Mouse (Mus musculus) embryonic facial prominence, embryonic 12.5 days (tissue): ENCODE measurements around the gene Gbp3. TPM values are rescaled to one million over a fixed set of nuclear protein-coding genes. Genes with fewer than 3 reads are reported as not detected.

Experiments used
- ATAC-seq: fragments of 200-750 bp; cut with Nextera tagmentation; 2 replicates; pipeline ENCODE4 v1.8.0; 2017; ENCODE audit not compliant: insufficient number of reproducible peaks, insufficient read depth, low FRiP score, low TSS enrichment
- H3K27ac ChIP-seq: fragments of 300-500 bp; sonication (generic); 2 replicates; pipeline ENCODE4 v1.5.1; 2016; ENCODE audit warnings: mild to moderate bottlenecking
- H3K27me3 ChIP-seq: fragments of 300-500 bp; sonication (generic); 2 replicates; pipeline ENCODE4 v1.6.1; 2016; ENCODE audit warnings: mild to moderate bottlenecking, moderate library complexity
- H3K36me3 ChIP-seq: fragments of 300-500 bp; sonication (generic); 2 replicates; pipeline ENCODE4 v1.6.1; 2016; ENCODE audit warnings: mild to moderate bottlenecking
- H3K4me1 ChIP-seq: fragments of 300-500 bp; sonication (generic); 2 replicates; pipeline ENCODE4 v1.6.1; 2016
- H3K4me2 ChIP-seq: fragments of 300-500 bp; sonication (generic); replicated peaks from 2 replicates; pipeline ENCODE4 v1.6.1; 2016; ENCODE audit warnings: mild to moderate bottlenecking, moderate library complexity
- H3K4me3 ChIP-seq: fragments of 300-500 bp; sonication (generic); 2 replicates; pipeline ENCODE4 v1.5.1; 2016; ENCODE audit warnings: mild to moderate bottlenecking
- H3K9ac ChIP-seq: fragments of 300-500 bp; sonication (generic); 2 replicates; pipeline ENCODE4 v1.6.1; 2016; ENCODE audit warnings: mild to moderate bottlenecking, moderate library complexity
- H3K9me3 ChIP-seq: fragments of 300-500 bp; sonication (generic); 2 replicates; pipeline ENCODE4 v1.6.1; 2016; ENCODE audit warnings: mild to moderate bottlenecking, moderate library complexity
- WGBS: fragments of 180-500 bp; shearing (Covaris S2); methylation state at CpG from one replicate; pipeline ENCODE4 v1.1.7; 2016; 5-methylcytosine and 5-hydroxymethylcytosine counted together
- polyA plus RNA-seq: library from polyadenylated mRNA; unstranded; fragments of >200 nt; fragmentation: Nextera tagmentation; extraction: Ambion mirVana; gene quantifications from 2 replicates; pipeline ENCODE4 v1.2.1, GENCODE M21; 2016

Gbp3 gene
- polyA plus RNA-seq, 1 experiment from 2014 or later, result 1.4 TPM

DNA sequence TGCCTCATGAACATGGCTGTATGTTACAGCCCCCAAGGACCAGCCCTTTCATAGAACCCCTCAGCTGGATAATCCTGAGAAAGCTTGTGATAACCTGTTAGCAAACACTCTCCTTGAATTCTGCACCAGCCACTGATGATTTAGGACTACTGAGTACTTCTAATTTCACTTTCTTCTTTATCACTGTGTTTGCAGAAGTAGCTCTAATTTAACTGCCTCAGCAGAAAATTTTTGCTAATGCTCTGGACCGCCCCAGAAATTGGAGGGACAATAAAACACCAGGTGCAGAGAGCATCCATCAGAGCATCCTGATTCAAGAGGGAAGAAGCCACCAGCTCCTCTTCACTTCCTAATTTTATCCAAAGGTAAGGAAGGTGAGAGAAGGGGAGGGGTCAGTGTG lies 34.7 kb downstream of the Gbp3 start, which contains the start of gene Gbp2b:
Gene Gbp2b, plus strand, starts transcription at position 301 of the 400 bp plus-strand sequence.
- no peak within 1 kb of the TSS for H3K27ac ChIP-seq
- WGBS, result 75% methylated on average over 1 of the region's 1 CpGs
- no peak within 1 kb of the TSS for H3K4me3 ChIP-seq
- H3K4me1 ChIP-seq, result no peaks in the 10 kb centered on the region
- ATAC-seq, result no peak
- H3K4me2 ChIP-seq, result no peak within 1 kb of the TSS
- H3K9me3 ChIP-seq, result no peaks in the 10 kb centered on the region
- H3K9ac ChIP-seq, result no peak within 1 kb of the TSS
- no peaks in the 10 kb centered on the region for H3K27me3 ChIP-seq
- H3K36me3 ChIP-seq, result no peaks in the 10 kb centered on the region

DNA sequence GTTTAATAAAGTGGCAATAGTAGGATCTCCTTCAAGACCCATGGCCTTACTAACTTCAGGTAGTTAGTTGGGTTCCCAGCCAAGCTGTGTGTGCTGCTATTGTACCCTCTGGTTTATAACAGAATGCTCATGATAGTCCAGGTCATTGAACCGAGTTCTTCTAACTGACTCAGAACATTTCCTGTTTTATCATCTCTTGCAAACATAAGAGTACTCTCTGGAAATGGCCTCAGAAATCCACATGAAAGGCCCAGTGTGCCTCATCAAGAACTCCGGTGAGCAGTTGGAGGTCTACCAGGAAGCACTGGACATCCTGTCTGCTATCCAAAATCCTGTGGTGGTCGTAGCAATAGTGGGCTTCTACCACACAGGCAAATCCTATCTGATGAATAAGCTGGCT lies 38.1 kb downstream of the Gbp3 start:
- H3K4me1 ChIP-seq, result no peaks in the 10 kb centered on the region
- no peak overlapping the region for H3K9ac ChIP-seq
- no peak for ATAC-seq
- H3K4me3 ChIP-seq, result no peak overlapping the region
- H3K4me2 ChIP-seq, result no peak overlapping the region
- 78% methylated on average over 3 of the region's 3 CpGs for WGBS
- H3K27ac ChIP-seq, result no peak overlapping the region
- H3K9me3 ChIP-seq, result no peaks in the 10 kb centered on the region
- no peaks in the 10 kb centered on the region for H3K36me3 ChIP-seq
- H3K27me3 ChIP-seq, result no peaks in the 10 kb centered on the region

- no peaks in the 10 kb centered on the region for H3K9me3 ChIP-seq
- H3K4me3 ChIP-seq, result no peak overlapping the region
- H3K4me1 ChIP-seq, result no peaks in the 10 kb centered on the region
- H3K27ac ChIP-seq, result no peak overlapping the region
- H3K4me2 ChIP-seq, result no peak overlapping the region
- H3K36me3 ChIP-seq, result no peaks in the 10 kb centered on the region
- no peak for ATAC-seq
- H3K9ac ChIP-seq, result no peak overlapping the region
- no peaks in the 10 kb centered on the region for H3K27me3 ChIP-seq
Measured at GRCm38 (mm10) chr3:142601675-142602074, 41.8 kb downstream of the Gbp3 start.

DNA sequence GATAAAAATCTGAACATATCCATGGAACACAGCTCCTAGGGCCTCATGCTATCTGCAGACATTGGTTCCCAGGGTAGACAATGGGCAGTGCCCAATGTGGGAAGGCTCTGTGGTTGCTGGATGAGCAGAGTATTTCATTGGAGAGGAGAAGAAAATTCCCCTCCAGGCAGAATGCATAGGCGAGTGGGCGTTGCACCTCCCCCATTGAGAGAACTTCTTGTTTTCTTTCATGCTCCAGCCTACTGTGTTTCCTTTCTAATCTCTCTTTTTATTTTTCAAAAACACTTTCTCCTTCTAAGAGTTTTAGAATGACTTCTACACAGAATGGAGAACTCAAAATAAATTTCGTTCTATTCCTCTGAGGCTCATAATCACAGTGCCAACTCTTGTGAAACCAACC lies 58.8 kb downstream of the Gbp3 start:
- H3K9me3 ChIP-seq, result no peaks in the 10 kb centered on the region
- H3K9ac ChIP-seq, result no peak overlapping the region
- 68% methylated on average over 3 of the region's 3 CpGs for WGBS
- H3K4me2 ChIP-seq, result no peak overlapping the region
- no peaks in the 10 kb centered on the region; the same call in 1 of the 2 replicates for H3K4me1 ChIP-seq
- no peak for ATAC-seq
- no peaks in the 10 kb centered on the region for H3K27me3 ChIP-seq
- H3K4me3 ChIP-seq, result no peak overlapping the region
- no peak overlapping the region for H3K27ac ChIP-seq
- no peaks in the 10 kb centered on the region for H3K36me3 ChIP-seq

GRCm38 (mm10) chr3:142619606-142620005 lies 59.8 kb downstream of the Gbp3 start:
- Histone ChIP-seq H3K27me3 (no peaks in the 10 kb centered on the region), H3K4me1 (no peaks in the 10 kb centered on the region; the same call in 1 of the 2 replicates), H3K27ac (no peak overlapping the region), H3K4me3 (no peak overlapping the region), H3K36me3 (no peaks in the 10 kb centered on the region), H3K9me3 (no peaks in the 10 kb centered on the region), H3K9ac (no peak overlapping the region), H3K4me2 (no peak overlapping the region)
- 40% methylated on average over 1 of the region's 1 CpGs for whole genome bisulfite sequencing
- ATAC-seq, result no peak

DNA sequence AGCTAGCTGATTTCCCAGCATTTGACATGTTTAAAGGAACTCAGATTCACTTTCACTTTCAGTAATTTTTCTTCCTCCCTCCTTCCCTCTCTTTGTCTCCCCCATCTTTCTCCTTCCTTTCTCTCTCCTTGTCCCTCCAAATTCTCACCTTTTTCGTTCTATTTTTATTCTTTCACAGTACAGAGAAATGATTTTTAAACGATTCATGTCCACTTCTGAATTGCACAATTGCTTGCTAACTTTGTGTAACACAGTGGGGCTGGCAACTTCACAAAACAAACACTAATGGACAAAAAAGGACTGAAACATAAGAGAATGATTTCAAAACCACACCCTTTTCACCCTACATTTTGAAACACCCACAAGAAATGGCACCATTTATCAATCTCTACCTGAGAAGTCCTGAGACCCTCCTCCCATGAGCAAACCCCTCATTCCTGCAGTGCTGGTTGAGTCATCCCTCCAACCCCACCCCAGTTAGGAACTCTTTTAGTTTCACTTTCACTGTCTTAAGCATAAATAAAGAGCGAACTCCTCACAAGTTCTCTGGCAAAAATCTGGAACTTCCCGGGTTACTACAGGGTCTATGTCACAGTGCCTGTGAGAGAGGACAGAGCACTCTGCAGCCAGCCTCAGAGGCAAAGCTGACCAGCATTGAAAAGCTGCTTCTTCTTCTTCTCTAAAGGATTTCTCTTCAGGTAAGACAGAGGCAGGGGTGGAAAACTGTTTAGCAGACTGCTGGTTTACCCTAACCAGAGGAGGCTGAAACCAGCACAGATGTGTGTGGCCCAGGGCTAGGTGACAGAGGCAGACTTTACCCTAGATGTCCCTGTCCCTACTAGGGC lies 60.5 kb downstream of the Gbp3 start, which contains the start of gene Gbp2:
Gene Gbp2, plus strand, starts transcription at position 492 of the 845 bp plus-strand sequence.
- ATAC-seq, result no peak
- Histone ChIP-seq H3K27me3 (no peaks in the 10 kb centered on the region), H3K9ac (no peak within 1 kb of the TSS), H3K4me2 (no peak within 1 kb of the TSS), H3K4me1 (no peaks in the 10 kb centered on the region; the same call in 1 of the 2 replicates), H3K9me3 (no peaks in the 10 kb centered on the region), H3K4me3 (no peak within 1 kb of the TSS), H3K27ac (no peak within 1 kb of the TSS), H3K36me3 (no peaks in the 10 kb centered on the region)
- WGBS, result 63% methylated on average over 4 of the region's 4 CpGs

DNA sequence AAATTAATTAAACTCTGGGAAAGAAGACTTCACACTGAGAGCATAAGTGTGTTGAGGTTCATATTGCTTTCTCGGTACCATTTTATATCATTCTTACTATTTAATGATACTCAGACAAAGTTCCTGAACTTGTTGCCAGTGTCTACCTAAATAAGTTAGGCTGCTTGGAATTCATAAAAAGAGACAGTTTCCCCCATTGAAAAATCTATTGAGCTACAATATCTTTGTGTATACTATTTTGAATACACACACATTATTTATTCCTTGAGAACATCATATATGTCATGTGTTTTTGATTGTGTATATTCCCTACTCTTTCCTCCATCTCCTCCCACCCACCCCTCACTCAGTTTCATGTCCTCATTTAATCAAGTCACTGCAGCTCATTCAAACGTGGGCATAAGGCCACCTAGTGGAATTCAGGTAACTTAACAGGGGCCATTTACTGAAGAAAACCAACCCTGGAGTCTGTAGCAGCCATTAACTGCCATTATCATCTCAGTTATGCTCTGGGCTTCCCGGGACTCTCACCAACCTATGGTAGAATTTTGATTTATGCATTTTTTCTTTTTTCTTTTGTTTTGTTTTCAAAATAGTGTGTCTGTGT lies 61.2 kb downstream of the Gbp3 start:
- Histone ChIP-seq H3K9ac (no peak overlapping the region), H3K9me3 (no peaks in the 10 kb centered on the region), H3K4me2 (no peak overlapping the region), H3K36me3 (no peaks in the 10 kb centered on the region), H3K27me3 (no peaks in the 10 kb centered on the region), H3K4me1 (no peaks in the 10 kb centered on the region; the same call in 1 of the 2 replicates), H3K4me3 (no peak overlapping the region), H3K27ac (no peak overlapping the region)
- WGBS, result 51% methylated on average over 3 of the region's 3 CpGs
- ATAC-seq, result no peak

Other genes starting within 250 kb of the Gbp3 start
- 15.1 and 16.2 TPM in 2 replicates for gene Pdlim5, start 164.3 kb upstream of the Gbp3 start, polyA plus RNA-seq
- 0.08 and 0.11 TPM in 2 replicates for gene Gbp5, start 66.0 kb upstream of the Gbp3 start, polyA plus RNA-seq
- gene Gbp7, start 29.7 kb upstream of the Gbp3 start, polyA plus RNA-seq, result 1.1 and 2.2 TPM in 2 replicates
- gene Gbp2b, start 34.8 kb downstream of the Gbp3 start, polyA plus RNA-seq, result not detected in 2 replicates
- gene Gbp2, start 60.6 kb downstream of the Gbp3 start, polyA plus RNA-seq, result 0.09 and 0.23 TPM in 2 replicates
- gene Kyat3, start 141.0 kb downstream of the Gbp3 start, polyA plus RNA-seq, result 19.1 and 22.0 TPM in 2 replicates
- gene Gtf2b, start 205.0 kb downstream of the Gbp3 start, polyA plus RNA-seq, result 85.4 and 88.4 TPM in 2 replicates